Mouse (Mus musculus) adrenal gland, postnatal 10 days (tissue): ENCODE measurements around the gene Rcan2. TPM values are rescaled to one million over a fixed set of nuclear protein-coding genes. Genes with fewer than 3 reads are reported as not detected.
A peak's percentile ranks its signal among the peaks of the same experiment; 100 is the strongest.
"Not testable (repeated sequence)": the region's sequence is repeated elsewhere in the genome, so short reads cannot be mapped to it uniquely, and the experiment has no call there.

Source experiments
- DNase-seq: peaks from one replicate; pipeline ENCODE4 v3.0.0; 2021; ENCODE audit warnings: mixed read lengths
- total RNA-seq, 2 experiments: library from RNA; stranded (reverse); gene quantifications; 2 replicates each; pipeline ENCODE4 v1.2.3; 2021

Gene Rcan2
- total RNA-seq, 2 experiments from 2014 or later = 10.2 to 12.6 TPM

DNA sequence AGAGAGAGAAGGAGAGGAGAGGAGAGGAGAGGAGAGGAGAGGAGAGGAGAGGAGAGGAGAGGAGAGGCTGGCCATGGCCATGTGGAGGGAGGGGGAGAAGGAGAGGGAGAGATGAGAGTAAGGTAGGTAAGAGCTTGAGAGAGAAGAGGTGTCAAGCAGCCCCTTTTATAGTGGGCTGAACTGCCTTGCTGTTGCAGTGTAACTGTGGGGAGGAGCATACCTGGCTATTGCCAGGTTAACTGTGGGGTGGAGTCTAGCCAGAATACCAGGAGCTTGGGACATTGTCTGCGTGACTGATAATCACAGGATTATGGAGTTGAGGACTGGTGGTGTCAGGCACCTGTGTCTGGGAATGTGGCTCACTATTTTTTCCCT, 24.2 kb downstream of the Rcan2 start:
- not testable (repeated sequence) for DNase-seq

DNA sequence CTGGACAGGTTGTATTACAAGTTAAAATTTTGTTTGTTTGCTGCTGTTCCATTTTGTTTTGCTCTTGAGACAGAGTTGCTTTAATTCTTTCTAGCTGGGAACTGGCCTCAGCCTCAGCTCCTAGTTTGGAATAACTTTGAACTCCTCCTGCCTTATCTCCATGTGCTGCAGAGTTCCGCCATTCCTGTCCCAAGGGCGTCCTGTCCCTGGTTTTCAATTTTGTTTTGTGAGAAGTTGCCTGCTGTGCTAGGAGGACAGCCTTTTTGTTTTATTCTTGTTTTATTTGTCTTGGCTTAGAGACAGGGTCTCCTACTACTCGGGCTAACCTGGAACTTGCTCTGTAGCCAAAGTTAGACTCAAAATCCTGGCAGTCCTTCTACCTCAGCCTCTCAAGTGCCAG, 26.1 kb downstream of the Rcan2 start:
- DNase-seq = no peak

DNA sequence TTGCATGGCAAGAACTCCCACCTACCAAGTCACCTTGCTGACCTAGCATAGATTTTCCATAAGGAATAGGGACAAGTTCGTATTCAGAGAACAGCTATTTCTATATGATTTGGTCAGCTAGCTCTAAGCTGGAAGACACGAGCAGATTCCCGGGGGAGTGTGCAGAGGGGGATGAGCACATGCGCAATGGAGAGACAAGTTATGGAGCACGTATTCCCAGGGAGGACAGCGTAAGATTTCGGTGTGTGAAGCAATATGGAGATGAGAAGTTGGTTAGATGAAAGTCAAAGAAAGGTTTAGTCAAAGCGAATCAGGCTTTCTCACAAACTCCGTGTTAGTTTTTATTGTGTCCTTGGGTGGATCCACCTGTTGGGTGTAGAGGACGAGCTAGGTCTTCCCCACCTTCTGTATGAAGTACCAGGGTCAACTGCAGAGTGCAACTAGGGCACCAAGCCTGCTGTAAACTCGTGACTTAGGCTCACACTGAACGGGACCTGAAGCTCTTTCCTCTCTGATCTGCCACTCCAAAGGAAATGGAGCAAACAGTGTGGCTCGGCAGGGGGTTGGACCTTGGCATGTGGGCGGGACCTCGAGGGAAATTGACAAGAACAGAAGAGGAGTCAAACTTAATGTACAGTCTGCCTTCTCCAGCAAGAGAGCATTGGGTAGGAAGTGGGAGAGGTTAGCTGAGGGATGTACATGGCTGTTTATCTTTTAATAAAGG, 31.4 kb downstream of the Rcan2 start:
- no peak for DNase-seq

DNA sequence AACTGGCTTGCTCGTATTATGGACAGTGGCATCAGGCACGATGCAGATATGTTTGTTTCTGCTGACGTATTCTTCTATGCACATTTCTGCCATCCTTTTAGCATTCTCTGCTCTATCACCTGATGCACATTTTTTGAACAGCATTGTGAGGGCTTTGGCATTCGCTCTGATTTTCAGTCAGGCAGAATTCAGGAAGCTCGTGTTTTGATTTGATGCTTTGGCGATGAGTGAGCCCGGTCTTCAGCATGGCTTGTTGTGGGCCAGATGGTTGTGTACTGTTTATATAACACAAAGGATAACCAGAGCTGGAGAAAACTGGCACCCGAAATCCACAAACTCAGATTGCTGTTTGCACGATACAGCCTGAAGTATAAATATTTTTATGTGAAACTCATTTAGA, 39.1 kb downstream of the Rcan2 start:
- no peak for DNase-seq

DNA sequence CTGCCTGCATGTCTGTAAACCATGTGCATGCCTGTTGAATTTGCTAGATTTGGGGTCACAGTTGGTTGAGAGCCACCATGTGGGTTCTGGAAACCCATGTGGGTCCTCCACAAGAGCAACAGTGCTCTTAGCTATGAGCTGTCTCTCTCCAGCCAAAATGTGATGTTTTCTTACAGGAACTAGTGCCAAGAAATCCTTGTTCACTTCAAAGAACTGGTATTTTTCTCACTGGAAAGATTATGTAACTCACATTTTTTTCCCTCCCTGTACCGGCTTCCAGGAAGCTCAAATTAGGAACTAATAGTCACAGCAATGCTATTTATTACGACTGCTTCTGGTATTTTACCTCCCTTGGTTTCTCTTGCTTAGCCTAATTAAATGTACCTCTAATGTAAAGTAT, 45.6 kb downstream of the Rcan2 start:
- DNase-seq = no peak

DNA sequence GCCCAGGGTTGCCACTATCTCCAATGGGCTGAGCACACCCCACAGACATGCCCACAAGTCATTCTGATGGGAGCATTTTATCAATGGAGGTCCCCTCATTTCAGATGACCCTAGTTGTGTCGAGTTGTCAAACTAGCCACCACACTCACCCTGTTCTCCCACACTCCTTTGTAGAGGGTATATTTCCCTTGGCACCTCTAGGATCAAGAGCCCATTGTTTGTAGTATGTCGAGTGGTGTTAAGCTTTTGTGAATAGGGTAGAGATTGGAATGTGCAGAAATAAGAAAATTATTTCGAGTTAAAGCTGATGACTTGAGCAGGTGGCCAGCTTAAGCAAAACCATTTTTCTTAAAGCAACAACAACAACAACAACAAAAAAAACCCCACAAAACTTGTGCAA, 47.8 kb downstream of the Rcan2 start:
- DNase-seq = no peak

DNA sequence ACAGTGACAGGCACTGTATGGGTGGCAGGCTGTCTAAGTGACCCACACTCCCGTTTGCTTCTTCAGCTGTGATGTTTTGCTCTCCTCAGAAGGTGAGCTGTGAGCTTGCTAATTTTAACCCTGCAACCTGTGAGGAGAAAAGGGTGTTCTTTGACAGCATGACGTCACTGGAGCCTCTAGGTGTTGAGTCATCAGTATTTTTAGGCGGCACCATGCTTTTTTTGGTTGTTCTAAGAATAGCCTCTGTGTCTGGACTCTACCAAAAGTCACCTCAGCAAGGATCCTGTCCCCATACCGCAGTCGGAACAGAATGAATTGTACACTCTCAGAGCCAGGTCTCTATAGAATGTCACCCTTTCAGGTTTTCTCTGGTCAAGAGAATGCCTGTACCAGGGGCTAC, 54.0 kb downstream of the Rcan2 start:
- DNase-seq = no peak

DNA sequence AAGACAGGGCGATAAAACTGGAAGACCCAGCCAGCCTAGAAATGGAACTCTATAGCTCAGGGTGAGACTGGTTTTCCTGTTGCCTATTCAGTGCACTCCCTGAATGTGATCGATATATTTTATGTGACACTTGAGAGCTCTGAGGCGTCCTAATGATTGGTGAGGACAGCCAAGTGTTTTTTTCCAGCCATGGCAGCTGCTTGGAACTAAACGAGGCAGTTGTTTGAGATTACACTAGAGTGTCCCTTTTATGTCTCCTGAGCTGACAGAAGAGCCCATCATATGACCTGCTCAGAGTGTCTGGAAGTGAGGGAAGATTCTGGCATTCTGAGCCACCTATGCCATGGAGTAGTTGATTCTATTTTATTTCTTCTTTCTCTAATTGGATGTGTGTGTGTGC, 54.9 kb downstream of the Rcan2 start:
- DNase-seq = no peak

DNA sequence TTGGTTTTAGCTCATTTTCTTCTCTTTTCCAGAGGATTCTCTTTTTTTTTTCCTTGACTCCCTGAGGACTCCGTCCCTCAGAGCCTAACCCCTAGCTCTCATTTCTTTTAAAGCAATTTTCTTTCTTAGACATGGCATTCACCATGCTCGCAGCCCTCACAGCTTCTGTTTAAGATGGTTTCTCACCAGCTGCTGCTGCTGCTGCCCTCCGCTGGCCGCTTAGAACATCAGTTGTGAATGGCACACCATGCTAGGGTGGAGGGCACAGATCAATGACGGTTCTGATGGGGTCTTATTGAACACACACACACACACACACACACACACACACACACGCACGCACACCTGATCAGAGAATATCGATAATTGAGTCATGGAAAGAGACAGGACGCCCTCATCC, 67.7 kb downstream of the Rcan2 start:
- no peak for DNase-seq

DNA sequence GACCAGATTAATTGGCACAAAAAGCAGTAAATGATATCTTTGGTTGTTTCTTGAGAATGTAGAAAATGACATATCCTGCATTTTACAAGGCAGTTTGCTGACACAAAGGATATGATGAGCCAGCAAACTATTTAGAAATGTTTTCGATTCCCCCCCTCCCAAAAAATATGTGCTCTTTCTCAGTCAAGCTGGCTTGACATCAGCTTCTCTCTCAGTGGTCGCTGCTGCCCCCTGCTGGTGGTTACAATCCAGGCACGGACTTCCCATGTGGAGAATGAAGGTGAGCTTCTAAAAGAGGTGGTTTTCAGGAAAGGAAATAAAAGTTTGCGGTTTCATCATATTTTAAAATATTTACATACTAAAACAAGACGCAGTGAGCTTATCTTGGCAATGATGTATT, 68.5 kb downstream of the Rcan2 start:
- DNase-seq = peak; percentile 88

DNA sequence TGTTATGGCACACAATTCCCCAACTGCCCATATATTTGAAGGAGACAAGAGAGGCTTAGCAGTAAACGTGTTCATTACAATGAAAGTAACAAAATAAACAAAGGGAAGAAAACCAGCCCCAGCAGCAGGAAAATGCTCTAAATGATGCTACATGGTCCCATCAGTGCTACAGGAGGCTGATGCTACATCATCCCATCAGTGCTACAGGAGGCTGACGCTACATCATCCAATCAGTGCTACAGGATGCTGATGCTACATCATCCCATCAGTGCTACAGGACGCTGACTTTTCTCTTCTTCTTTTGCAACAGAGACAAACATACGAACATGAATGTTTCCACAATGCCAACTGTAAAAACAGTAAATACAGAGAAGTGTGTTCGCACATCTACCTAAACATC, 73.3 kb downstream of the Rcan2 start:
- DNase-seq = no peak

DNA sequence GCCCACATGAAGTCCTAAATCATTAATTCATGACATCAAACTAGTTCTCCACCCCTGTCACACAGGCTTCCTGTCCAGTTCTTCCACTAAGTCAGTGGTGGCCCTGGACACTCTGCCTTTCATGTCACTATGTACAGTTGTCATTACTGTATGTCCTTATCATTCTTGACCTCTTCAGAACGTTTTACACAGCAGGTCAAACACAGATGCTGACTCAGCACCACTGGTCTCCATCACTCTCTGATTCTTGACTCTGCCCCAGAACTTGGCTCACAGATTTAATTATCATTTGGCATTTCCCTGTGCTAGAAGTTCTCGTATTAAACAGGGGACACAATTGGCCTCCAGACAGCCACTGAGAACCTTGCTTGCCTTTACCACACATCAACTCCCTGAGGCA, 76.3 kb downstream of the Rcan2 start:
- no peak for DNase-seq

DNA sequence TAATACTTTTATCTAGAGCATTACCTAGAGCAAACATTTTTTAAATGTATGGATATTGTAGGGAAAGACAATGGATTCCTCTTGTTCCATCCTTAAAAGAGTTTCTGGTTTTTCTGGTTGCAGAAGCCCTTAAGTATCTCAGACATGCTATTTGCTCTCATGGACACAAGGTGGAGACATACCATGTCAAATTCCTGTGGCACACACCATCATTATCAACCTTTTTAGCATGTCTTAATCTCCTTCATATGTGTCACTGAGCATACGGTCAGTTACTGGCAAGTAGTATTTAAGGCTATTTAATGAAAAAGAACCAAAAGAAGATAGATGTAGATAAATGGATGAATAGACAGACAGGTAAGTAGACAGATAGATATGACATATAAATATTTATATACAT, 81.9 kb downstream of the Rcan2 start:
- peak; percentile 24 for DNase-seq

DNA sequence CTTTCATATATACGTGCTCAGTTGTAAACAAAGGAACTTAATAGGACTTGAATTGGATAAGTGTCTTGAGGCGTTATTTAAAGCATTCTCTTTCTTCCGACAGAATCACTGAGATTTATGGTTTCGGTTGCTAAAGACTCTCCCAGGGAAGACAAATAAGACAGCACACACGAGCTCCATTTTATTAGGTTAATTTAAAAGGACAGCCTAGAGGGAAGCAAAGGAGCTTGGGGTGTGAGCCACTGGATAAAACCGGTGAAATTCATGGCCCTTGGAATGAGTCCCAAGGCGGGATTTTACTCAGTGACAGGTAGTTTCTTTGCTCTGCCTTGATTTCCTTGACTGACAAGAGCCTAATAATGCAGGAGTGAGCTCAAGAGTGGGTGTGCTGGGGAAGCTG, 85.1 kb downstream of the Rcan2 start:
- DNase-seq = no peak

DNA sequence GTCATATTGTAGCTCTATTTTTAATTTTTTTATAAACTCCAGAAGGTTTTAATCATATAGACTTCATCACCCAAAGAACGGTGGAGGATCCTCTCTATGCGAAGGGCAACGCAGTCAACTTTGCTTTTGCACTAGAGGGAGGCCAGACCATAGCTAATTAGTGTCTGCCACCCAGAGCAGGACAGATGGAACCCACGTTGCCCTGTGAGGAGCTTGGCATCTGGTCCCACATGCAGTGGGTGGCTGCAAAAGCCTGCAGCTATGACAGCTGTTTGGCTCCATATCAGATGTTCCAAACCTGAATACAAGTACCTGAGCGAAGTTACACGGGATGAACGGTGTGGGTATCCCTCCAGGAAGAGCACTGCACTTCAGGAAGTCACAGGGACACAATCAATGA, 86.8 kb downstream of the Rcan2 start:
- DNase-seq = no peak

DNA sequence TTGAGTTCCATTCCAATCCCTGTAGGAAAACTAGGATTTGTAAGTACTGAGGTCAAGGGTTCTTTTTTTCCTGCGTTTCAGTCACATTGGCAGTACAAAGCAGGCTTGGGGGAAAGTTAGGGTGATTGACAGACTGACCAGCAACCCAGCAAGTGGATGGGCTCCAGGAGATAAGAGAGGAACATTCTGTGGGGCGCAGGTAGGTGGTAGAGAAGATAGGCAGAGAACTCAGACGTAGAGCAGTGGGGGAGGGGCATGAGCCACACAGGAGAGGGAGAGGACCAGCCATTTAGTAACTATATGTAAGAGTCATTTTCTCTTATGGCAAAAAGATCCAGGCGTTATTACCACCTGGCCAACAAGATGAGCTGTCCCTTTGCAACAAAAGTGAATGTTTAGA, 96.2 kb downstream of the Rcan2 start:
- DNase-seq = no peak

DNA sequence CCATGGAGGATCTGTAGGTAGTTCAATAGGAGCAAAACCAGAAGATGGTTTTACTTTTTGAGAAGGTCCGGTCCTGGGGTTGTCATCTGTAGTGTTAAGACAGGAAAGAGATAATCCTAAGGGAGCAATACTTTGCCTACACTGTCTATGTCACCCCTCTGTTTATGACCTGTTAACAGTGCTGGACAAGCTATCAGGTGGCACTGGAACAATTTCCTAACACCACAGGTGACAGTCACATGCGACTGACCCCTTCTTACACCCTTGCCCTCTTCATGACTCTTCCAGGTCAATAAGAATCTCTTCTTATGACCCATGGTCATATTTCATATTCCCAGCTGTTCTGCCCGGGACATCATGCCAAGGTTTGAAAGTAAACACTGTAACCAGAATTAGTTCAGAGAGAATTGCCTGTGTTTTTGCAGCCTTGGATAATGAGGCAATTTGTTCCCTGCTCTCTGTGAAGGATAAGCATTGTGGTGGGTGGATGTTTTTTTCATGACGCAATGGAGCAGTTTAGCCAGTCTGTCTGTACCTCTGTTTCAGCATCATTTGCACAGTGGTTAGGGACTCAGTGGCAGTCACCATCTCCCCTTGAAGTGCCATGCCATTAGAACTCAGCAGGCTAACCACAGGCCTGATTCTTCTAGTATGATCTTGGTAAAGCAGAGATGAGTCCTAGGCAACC, 98.4 kb downstream of the Rcan2 start:
- DNase-seq = no peak

DNA sequence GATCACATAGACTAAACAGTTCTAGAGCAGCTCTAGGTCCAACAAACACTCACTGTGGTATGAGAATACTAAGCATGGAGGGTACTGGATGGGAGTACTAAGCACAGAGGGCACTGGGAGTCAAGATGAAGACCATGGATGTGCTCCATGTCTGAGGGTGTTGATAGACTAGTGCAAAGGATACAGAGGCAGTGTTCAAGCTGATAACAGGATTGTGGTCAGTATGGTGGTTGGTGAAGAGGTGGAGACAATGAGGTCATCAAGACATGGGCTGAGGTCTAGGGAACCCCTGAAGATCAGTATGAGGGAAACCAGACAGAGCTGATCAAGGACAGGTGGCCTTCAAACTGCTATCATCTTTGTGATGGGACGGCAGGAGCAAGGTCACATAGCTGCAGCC, 99.0 kb downstream of the Rcan2 start:
- DNase-seq = no peak

DNA sequence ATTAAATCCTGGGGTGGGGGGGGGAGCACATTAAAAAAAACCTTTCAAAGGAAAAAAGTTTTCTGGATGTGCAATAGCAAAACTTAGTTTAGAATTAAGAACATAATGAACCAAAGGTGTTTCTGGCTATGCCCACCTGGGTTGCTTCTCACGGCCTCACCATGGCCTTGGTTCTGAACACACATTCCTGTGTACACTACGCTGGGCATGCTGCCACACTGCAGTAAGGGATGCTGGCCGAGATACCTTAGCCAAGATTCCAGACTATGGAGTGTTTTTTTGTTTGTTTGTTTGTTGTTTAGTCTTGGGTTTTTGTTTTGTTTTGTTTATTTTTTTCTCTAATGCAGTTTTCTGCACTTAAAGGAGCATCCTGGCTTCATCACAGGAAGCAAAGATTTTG, 100.3 kb downstream of the Rcan2 start:
- DNase-seq = no peak

DNA sequence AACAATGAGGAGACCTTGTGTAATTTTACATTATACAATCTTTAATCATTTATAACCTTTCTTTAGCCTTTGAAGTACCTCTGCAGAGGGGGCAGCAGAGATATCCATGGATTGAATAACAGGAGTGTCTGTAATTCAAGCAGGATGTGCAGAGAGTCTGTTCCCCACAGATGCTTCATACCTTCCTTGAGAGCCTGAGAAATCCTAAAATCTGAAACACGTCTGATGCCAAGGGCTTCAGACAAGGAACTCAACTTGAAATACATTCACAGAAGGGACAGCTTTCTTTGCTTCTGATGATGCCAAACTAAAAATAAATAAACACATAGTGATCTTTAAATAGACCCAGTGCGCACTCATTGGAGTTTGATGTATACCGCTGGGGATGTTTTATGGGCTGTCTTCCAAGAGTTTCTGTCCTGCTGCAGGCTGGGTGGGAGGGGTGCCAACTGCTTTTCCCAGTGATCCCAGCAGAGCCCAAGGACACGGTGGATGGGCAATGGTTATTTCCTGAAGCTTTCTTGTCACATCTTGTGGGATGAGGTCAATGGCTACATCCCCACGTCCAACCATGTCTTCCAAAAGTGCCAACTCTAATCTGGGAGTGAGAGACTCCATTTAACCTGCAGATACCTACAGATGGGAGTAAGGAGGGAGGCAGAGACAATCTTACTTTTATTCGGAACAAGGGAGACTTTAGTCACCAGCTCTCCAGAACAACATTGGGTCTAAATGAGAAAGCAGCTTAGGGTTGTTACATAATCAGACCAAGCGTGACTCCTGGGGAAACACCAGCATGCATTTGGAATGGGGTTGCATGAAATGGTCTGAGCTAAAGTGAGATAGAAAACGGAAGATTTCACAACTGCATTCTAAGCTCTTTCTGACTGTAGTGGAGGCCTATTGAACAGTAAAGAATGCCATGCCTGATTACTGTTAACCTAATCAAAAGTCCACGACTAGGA, 102.9 kb downstream of the Rcan2 start:
- peak; percentile 30 for DNase-seq

DNA sequence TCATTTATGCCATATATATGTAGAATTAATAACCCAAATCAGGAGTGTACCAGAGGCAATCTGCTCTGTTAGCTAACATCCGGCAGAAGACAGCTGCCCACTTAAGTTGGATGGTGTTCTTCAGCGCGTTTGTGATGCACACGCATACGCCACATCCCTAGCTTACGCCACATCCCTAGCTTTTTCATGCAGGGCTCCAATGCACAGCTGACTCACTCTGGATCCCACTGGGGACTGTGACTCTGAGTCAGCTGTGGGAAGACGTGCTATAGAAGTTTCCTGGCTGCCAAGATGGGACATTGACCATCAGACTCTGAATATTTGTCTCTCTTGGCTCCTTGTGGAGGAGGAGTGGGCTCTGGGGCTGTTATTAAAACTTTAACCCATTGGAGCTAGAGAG, 103.7 kb downstream of the Rcan2 start:
- DNase-seq = no peak

DNA sequence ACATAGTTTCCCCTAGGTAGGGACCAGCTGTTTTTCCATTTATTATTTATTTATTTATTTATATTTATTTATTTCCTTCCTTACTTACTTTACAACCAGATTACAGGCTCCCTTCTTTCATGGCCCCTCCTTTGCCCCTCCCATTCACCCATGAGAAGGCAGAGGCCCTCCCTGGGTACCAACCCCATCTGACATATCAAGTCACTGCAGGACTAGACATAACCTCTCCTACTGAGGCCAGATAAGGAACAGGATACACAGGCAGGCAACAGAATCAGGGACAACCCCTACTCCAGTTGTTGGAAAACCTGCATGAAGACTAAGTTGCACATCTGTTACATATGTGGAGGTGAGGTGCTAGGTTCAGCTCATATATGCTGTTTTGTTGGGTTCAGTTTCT, 105.6 kb downstream of the Rcan2 start:
- DNase-seq = no peak

DNA sequence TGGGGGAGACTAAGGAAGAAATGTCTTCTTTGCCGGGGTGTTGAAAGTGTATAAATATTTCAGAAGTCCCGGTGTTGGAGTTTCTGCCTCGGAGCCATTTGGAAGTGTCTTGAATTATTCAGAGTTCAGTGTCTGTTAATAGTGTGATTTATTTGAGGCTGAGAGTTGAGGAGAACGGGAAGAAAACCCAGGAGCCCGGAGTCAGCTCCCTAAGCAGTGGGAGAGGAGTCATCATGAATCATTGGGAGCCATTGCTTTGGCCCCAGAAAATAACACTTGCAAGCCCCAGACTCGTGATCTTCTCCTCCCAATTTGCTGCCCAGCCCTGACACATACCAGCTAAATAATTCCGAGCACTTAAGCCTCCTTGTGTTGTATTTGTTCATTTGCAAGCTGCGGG, 115.0 kb downstream of the Rcan2 start:
- DNase-seq = no peak
